Mouse (Mus musculus): ENCODE measurements around the gene Myo1b. TPM values are rescaled to one million over a fixed set of nuclear protein-coding genes. Genes with fewer than 3 reads are reported as not detected.
"Not testable (repeated sequence)": the region's sequence is repeated elsewhere in the genome, so short reads cannot be mapped to it uniquely, and the experiment has no call there.

Myo1b gene
- polyA plus RNA-seq, 1 experiment from 2014 or later = 40.8 TPM

GRCm38 (mm10) chr1:51885356-51885983 is 30.4 kb downstream of the Myo1b start:
- ATAC-seq = peak; percentile 44; the same call in 1 of the 2 replicates
- no peak overlapping the region for H3K27ac ChIP-seq (ENCODE audit: low read length)

DNA sequence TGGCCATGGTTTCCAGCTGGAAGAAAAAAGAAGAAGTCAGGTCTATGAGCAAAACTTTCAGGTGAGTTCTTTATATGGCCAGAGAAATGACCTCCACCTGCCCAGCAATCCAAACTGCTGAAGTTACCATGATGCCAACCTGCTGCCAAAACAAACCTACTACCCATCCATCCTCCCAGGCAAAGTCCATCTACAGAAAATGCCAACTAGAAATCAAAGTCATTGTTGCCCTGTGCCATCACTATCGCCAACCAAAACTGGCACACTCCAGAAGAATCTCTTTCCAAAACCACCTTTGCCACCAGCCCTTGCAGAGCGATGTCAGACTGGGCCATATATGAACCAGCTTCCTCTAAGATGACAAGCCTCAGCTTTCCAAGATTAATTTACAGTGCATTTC is 32.7 kb downstream of the Myo1b start:
- WGBS = 99% methylated on average over 2 of the region's 2 CpGs
- Histone ChIP-seq H3K27ac (ENCODE audit: low read length) (no peak overlapping the region), H3K36me3 (ENCODE audit: control insufficient read depth, insufficient read depth, low read length) (no peaks in the 10 kb centered on the region), H3K4me2 (ENCODE audit: low read depth, low read length) (no peak overlapping the region), H3K4me1 (ENCODE audit: control insufficient read depth, insufficient read depth, low read length) (0 out of 2 replicates have a peak, but pooled peaks cover 5% of the 10 kb centered on the region), H3K9me3 (ENCODE audit: control insufficient read depth, low read length) (no peaks in the 10 kb centered on the region), H3K4me3 (ENCODE audit: low read length) (no peak overlapping the region), H3K9ac (ENCODE audit: low read depth, low read length) (no peak overlapping the region), H3K27me3 (replicated peaks; ENCODE audit: control insufficient read depth, insufficient read depth, low read length) (no peaks in the 10 kb centered on the region)
- ATAC-seq = no peak

More at GRCm38 (mm10) chr1:51885356-51885983, 30.4 kb downstream of the Myo1b start:
- Histone ChIP-seq H3K36me3 (ENCODE audit: control insufficient read depth, insufficient read depth, low read length) (no peaks in the 10 kb centered on the region), H3K9me3 (ENCODE audit: control insufficient read depth, low read length) (no peaks in the 10 kb centered on the region), H3K9ac (ENCODE audit: low read depth, low read length) (no peak overlapping the region), H3K4me1 (ENCODE audit: control insufficient read depth, insufficient read depth, low read length) (peaks cover 4% of the 10 kb centered on the region; the same call in 1 of the 2 replicates), H3K27me3 (replicated peaks; ENCODE audit: control insufficient read depth, insufficient read depth, low read length) (no peaks in the 10 kb centered on the region), H3K4me2 (ENCODE audit: low read depth, low read length) (no peak overlapping the region), H3K4me3 (ENCODE audit: low read length) (no peak overlapping the region)
- WGBS = 70% methylated on average over 8 of the region's 8 CpGs

- 94% methylated on average over 10 of the region's 10 CpGs for WGBS
- H3K4me3 ChIP-seq (ENCODE audit: low read length) = no peak overlapping the region
- no peak overlapping the region for H3K4me2 ChIP-seq (ENCODE audit: low read depth, low read length)
- no peaks in the 10 kb centered on the region for H3K36me3 ChIP-seq (ENCODE audit: control insufficient read depth, insufficient read depth, low read length)
- H3K9ac ChIP-seq (ENCODE audit: low read depth, low read length) = no peak overlapping the region
- no peak overlapping the region for H3K27ac ChIP-seq (ENCODE audit: low read length)
- ATAC-seq = no peak
- H3K27me3 ChIP-seq (replicated peaks; ENCODE audit: control insufficient read depth, insufficient read depth, low read length) = no peaks in the 10 kb centered on the region
- H3K4me1 ChIP-seq (ENCODE audit: control insufficient read depth, insufficient read depth, low read length) = 0 out of 2 replicates have a peak, but pooled peaks cover 5% of the 10 kb centered on the region
- no peaks in the 10 kb centered on the region for H3K9me3 ChIP-seq (ENCODE audit: control insufficient read depth, low read length)
These were observed 33.1 kb downstream of the Myo1b start for GRCm38 (mm10) chr1:51882752-51883151.

DNA sequence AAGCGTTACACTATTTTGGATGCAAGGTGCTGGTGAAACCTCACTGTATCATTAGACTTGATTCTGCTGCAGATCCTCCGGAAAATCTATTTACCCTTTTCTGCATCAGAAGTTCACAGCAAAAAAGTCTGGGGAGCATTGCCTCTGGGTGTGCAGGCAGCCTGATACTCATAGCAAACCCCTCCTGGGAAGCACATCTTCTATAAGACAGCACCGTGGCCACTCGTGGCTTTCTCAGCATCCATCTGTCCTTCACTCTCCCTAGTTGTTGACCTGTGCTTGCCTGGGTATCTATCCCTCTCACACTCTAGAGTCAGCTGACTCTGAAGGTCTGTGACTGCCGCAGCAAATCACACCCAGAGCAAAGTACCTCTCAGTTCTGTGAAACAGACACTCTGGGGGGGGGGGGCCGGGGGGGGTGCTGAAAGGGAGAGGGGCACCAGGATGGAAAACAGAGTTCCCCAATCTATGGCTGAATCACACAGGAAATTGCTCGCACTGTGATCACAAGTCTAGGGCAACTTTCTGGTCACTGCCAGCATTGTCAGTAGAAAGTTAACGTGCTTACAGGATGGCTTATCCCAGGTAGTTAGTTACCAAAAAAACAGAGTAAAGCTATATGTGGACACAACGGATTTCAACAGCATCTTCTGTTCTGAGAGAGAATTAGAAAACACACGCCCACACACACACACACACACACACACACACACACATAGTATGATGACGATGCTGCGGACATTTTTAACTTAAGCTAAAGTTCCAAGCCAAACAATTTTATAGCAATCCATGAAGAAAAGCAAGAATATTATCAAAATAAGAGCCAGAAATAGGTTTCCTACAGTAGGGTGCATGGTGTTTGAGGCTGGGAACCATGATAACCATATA is 35.7 kb downstream of the Myo1b start:
- Histone ChIP-seq H3K9ac (ENCODE audit: low read depth, low read length) (no peak overlapping the region), H3K4me1 (ENCODE audit: control insufficient read depth, insufficient read depth, low read length) (0 out of 2 replicates have a peak, but pooled peaks cover 5% of the 10 kb centered on the region), H3K36me3 (ENCODE audit: control insufficient read depth, insufficient read depth, low read length) (no peaks in the 10 kb centered on the region), H3K27me3 (replicated peaks; ENCODE audit: control insufficient read depth, insufficient read depth, low read length) (no peaks in the 10 kb centered on the region), H3K9me3 (ENCODE audit: control insufficient read depth, low read length) (no peaks in the 10 kb centered on the region), H3K4me2 (ENCODE audit: low read depth, low read length) (no peak overlapping the region), H3K27ac (ENCODE audit: low read length) (no peak overlapping the region), H3K4me3 (ENCODE audit: low read length) (no peak overlapping the region)
- 59% methylated on average over 12 of the region's 12 CpGs for WGBS
- no peak for ATAC-seq

GRCm38 (mm10) chr1:51879333-51879770 is 36.5 kb downstream of the Myo1b start:
- Histone ChIP-seq H3K27ac (ENCODE audit: low read length) (0 out of 2 replicates have a peak overlapping the region, but pooled peaks have one; percentile 15), H3K27me3 (replicated peaks; ENCODE audit: control insufficient read depth, insufficient read depth, low read length) (no peaks in the 10 kb centered on the region), H3K9me3 (ENCODE audit: control insufficient read depth, low read length) (no peaks in the 10 kb centered on the region), H3K36me3 (ENCODE audit: control insufficient read depth, insufficient read depth, low read length) (no peaks in the 10 kb centered on the region), H3K4me1 (ENCODE audit: control insufficient read depth, insufficient read depth, low read length) (0 out of 2 replicates have a peak, but pooled peaks cover 5% of the 10 kb centered on the region), H3K9ac (ENCODE audit: low read depth, low read length) (no peak overlapping the region), H3K4me2 (ENCODE audit: low read depth, low read length) (no peak overlapping the region), H3K4me3 (ENCODE audit: low read length) (no peak overlapping the region)
- peak; percentile 53 for ATAC-seq
- whole genome bisulfite sequencing = 33% methylated on average over 9 of the region's 9 CpGs

DNA sequence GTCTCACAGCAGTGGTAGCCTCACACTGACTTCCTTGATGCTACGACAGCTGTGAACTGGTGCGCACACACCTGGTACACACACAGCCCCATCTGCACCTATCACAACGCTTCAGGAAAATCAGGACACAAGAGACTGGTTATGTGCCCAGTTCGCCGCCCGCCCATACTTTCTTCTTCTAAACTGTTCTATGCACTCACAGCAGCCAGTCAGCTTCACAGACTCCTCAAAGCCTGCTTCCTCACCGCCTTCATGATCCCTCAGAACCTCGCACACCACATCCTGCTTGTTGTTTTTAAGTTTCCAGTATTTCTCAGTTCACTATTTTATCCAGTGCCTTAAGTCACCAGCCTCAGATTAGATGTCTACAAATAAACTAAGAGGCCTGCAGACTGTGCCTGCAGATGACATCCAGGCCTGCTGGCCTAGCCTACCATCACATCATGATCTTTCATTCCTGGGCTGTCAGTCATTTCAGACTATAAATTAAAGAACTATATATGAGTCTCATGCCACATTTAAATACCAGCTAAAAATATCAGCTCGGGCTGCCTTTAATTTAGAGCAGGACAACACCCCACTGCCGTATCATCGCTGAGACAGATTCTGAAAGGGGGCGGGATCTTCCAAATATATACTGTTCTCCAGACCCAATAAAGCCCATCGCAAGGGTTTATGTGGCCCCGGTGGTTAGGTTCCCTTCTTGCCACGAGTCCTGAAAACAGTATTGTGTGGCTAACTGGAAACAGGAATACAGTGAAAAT is 40.2 kb downstream of the Myo1b start:
- peaks cover 5% of the 10 kb centered on the region; the same call in 1 of the 2 replicates for H3K4me1 ChIP-seq (ENCODE audit: control insufficient read depth, insufficient read depth, low read length)
- H3K4me3 ChIP-seq (ENCODE audit: low read length) = no peak overlapping the region
- no peaks in the 10 kb centered on the region for H3K9me3 ChIP-seq (ENCODE audit: control insufficient read depth, low read length)
- H3K27ac ChIP-seq (ENCODE audit: low read length) = no peak overlapping the region
- WGBS = 89% methylated on average over 15 of the region's 15 CpGs
- H3K4me2 ChIP-seq (ENCODE audit: low read depth, low read length) = no peak overlapping the region
- H3K36me3 ChIP-seq (ENCODE audit: control insufficient read depth, insufficient read depth, low read length) = no peaks in the 10 kb centered on the region
- no peak overlapping the region for H3K9ac ChIP-seq (ENCODE audit: low read depth, low read length)
- no peaks in the 10 kb centered on the region for H3K27me3 ChIP-seq (replicated peaks; ENCODE audit: control insufficient read depth, insufficient read depth, low read length)
- no peak for ATAC-seq

GRCm38 (mm10) chr1:51872493-51873261 is 43.2 kb downstream of the Myo1b start:
- Histone ChIP-seq H3K36me3 (ENCODE audit: control insufficient read depth, insufficient read depth, low read length) (no peaks in the 10 kb centered on the region), H3K4me1 (ENCODE audit: control insufficient read depth, insufficient read depth, low read length) (no peaks in the 10 kb centered on the region; the same call in 1 of the 2 replicates), H3K9me3 (ENCODE audit: control insufficient read depth, low read length) (no peaks in the 10 kb centered on the region), H3K4me3 (ENCODE audit: low read length) (no peak overlapping the region), H3K27ac (ENCODE audit: low read length) (no peak overlapping the region), H3K4me2 (ENCODE audit: low read depth, low read length) (no peak overlapping the region), H3K27me3 (replicated peaks; ENCODE audit: control insufficient read depth, insufficient read depth, low read length) (no peaks in the 10 kb centered on the region), H3K9ac (ENCODE audit: low read depth, low read length) (no peak overlapping the region)
- 79% methylated on average over 7 of the region's 7 CpGs for WGBS
- ATAC-seq = 0 out of 2 replicates have a peak, but pooled peaks have one; percentile 53

GRCm38 (mm10) chr1:51871234-51871633 is 44.6 kb downstream of the Myo1b start:
- not testable (repeated sequence) for H3K9me3 ChIP-seq (ENCODE audit: control insufficient read depth, low read length); H3K4me1 ChIP-seq (ENCODE audit: control insufficient read depth, insufficient read depth, low read length); H3K4me2 ChIP-seq (ENCODE audit: low read depth, low read length); H3K36me3 ChIP-seq (ENCODE audit: control insufficient read depth, insufficient read depth, low read length); H3K27me3 ChIP-seq (replicated peaks; ENCODE audit: control insufficient read depth, insufficient read depth, low read length); H3K4me3 ChIP-seq (ENCODE audit: low read length); ATAC-seq; H3K9ac ChIP-seq (ENCODE audit: low read depth, low read length); H3K27ac ChIP-seq (ENCODE audit: low read length)
- WGBS = 65% methylated on average over 2 of the region's 2 CpGs

All from intestine, embryonic 16.5 days (tissue).